9 mouse cellular contexts compared by ENCODE assay signal in genomic region chr8:78742453-78742852, GRCm38 (mm10).
DNase-seq lines count a peak whose midpoint lies in the region; ATAC-seq and TF ChIP-seq lines count a peak whose summit lies in the region.
"Had no signal": no experiment of that assay in that cellular context is flagged by ENCODE, and none has a peak within 500 bp of the region (broad histone marks: within the 10 kb centered on the region; RNA-seq: fewer than 3 reads in every experiment).

No protein-coding gene starts in this region.

- no peaks in the 10 kb centered on the region for H3K27me3 ChIP-seq in forebrain, embryonic 15.5 days
- no peaks in the 10 kb centered on the region for H3K27me3 ChIP-seq in lung, embryonic 15.5 days
- no peaks in the 10 kb centered on the region for H3K27me3 ChIP-seq in thymus, adult 2 months (ENCODE audit: control insufficient read depth, insufficient read depth, low read length)

- peak; percentile 94 for DNase-seq in MN1 (ENCODE audit: low spot score)
- DNase-seq in cerebellum, adult 11 months: peak; percentile 6
- DNase-seq in heart, postnatal 10 days: peak; percentile 95 to 96
- DNase-seq in kidney, postnatal 36 days: peak; percentile 81 to 88
- peak; percentile 67 for DNase-seq in right cerebral cortex, postnatal 4 days
- no peak for DNase-seq in thymus, adult 2 months

- no peak for TF ChIP-seq POLR2A in thymus, adult 2 months (IDR thresholded peaks at IDR 0.05; ENCODE audit: control insufficient read depth, extremely low read depth, insufficient read depth, low read length, poor library complexity)

- TF ChIP-seq CTCF in thymus, adult 2 months (IDR thresholded peaks at IDR 0.05; ENCODE audit: borderline replicate concordance, control insufficient read depth, extremely low read depth, insufficient read depth, low read length, poor library complexity): no peak

- ATAC-seq in forebrain, embryonic 15.5 days (replicated peaks): peak; percentile 81
- ATAC-seq in lung, embryonic 15.5 days (ENCODE audit: borderline replicate concordance, extremely low read depth, low FRiP score, low TSS enrichment): peak; percentile 94

- WGBS in forebrain, embryonic 15.5 days: 25% methylated on average over 2 of the region's 2 CpGs
- 11% methylated on average over 2 of the region's 2 CpGs for WGBS in lung, embryonic 15.5 days
- WGBS in thymus, adult 2 months: 87% methylated on average over 2 of the region's 2 CpGs

- H3K27ac ChIP-seq in forebrain, embryonic 15.5 days (replicated peaks): peak overlapping the region; percentile 42
- peak overlapping the region; percentile 94 for H3K27ac ChIP-seq in lung, embryonic 15.5 days
- no peak overlapping the region for H3K27ac ChIP-seq in thymus, adult 2 months (ENCODE audit: control insufficient read depth, insufficient read depth, low read length)

- H3K4me1 ChIP-seq in forebrain, embryonic 15.5 days: 0 out of 2 replicates have a peak, but pooled peaks cover 5% of the 10 kb centered on the region
- H3K4me1 ChIP-seq in lung, embryonic 15.5 days: peaks cover 26% of the 10 kb centered on the region
- peaks cover 7% of the 10 kb centered on the region for H3K4me1 ChIP-seq in thymus, adult 2 months (replicated peaks; ENCODE audit: control insufficient read depth, insufficient read depth, low read length)

- intact Hi-C loops in heart, postnatal 10 days (cut with DNase I): loop anchor here (2.0 to 5.0 kb wide), 5 partner anchors 78 to 680 kb away; partner anchors contain the start of genes Lsm6, Rbmxl1 and Slc10a7

- no peaks in the 10 kb centered on the region for H3K9me3 ChIP-seq in forebrain, embryonic 15.5 days
- H3K9me3 ChIP-seq in lung, embryonic 15.5 days: no peaks in the 10 kb centered on the region
- H3K9me3 ChIP-seq: megakaryocyte, embryonic 14.5 days had no signal

- H3K36me3 ChIP-seq in forebrain, embryonic 15.5 days: no peaks in the 10 kb centered on the region
- H3K36me3 ChIP-seq in lung, embryonic 15.5 days: no peaks in the 10 kb centered on the region
- H3K36me3 ChIP-seq in thymus, adult 2 months (ENCODE audit: control insufficient read depth, insufficient read depth, low read length): no peaks in the 10 kb centered on the region

- no peak overlapping the region for H3K4me2 ChIP-seq in forebrain, embryonic 15.5 days (replicated peaks)
- H3K4me2 ChIP-seq in lung, embryonic 15.5 days: no peak overlapping the region

- no peak overlapping the region for H3K4me3 ChIP-seq in forebrain, embryonic 15.5 days
- H3K4me3 ChIP-seq in lung, embryonic 15.5 days: no peak overlapping the region
- no peak overlapping the region for H3K4me3 ChIP-seq in thymus, adult 2 months (ENCODE audit: control insufficient read depth, insufficient read depth, low read length)

- no peak overlapping the region for H3K9ac ChIP-seq in forebrain, embryonic 15.5 days (replicated peaks)
- H3K9ac ChIP-seq in lung, embryonic 15.5 days: no peak overlapping the region
